Mouse (Mus musculus) small intestine, adult 2 months (tissue): ENCODE data around the gene Snx29.

Source experiments
- CTCF ChIP-seq: fragments of 200-500 bp; IDR thresholded peaks from 2 replicates; pipeline ENCODE4 v1.5.1; 2012; ENCODE audit warnings: low read depth, mild to moderate bottlenecking, control low read depth, inconsistent platforms, low read length, moderate library complexity, mixed read lengths; ENCODE audit not compliant: insufficient replicate concordance, insufficient read length; ENCODE audit errors: extremely low read depth
- POLR2A ChIP-seq: fragments of 200-500 bp; IDR thresholded peaks from 2 replicates; pipeline ENCODE4 v1.6.1; 2012; ENCODE audit warnings: low read depth, mild to moderate bottlenecking, control low read depth, inconsistent platforms, low read length, moderate library complexity

DNA sequence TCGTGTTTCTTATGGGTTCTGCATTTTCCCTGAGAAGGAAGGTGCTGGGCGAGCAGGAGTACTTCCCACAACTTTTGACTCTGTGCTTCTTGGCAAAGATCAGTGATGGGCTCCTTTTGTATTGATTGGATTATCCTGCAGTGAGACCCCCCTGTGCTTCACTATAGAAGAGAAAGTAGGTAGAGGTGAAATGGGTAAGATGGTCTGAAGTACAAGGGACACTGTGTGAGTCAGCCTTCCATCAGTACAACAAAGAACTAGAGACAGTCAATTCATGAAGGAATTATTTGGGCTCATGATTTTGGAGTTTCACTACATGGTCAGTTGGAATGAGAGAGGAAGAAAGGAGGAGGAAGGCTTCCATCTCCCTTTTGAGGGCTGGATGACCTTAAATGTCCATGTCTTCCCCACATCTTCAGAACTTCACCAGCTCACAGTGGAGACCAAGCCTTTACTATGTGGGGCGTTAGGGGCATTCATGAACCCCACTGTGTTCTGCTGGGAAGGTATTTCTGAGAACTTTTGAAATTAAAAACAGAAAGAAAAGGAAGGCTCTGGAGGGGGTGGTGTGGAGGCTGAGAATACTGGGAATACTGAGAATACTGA is 363.1 kb downstream of the Snx29 start:
- no peak for TF ChIP-seq CTCF
- TF ChIP-seq POLR2A = no peak
